Mouse (Mus musculus): ENCODE measurements around the gene Nrk. TPM values are rescaled to one million over a fixed set of nuclear protein-coding genes. Genes with fewer than 3 reads are reported as not detected.

The Nrk gene
- total and polyA plus RNA-seq, 3 experiments: 0.33 TPM; not detected in 2

- ATAC-seq (ENCODE audit: extremely low read depth, insufficient number of reproducible peaks, low FRiP score, poor library complexity, severe bottlenecking) (no peak), DNase-seq (ENCODE audit: low spot score) (no peak)
- Histone ChIP-seq H3K27me3 (ENCODE audit: insufficient read depth, low read length) (no peaks in the 10 kb centered on the region), H3K4me1 (ENCODE audit: insufficient read depth, low read depth, low read length) (no peaks in the 10 kb centered on the region), H3K36me3 (replicated peaks) (no peaks in the 10 kb centered on the region), H3K4me3 (ENCODE audit: low read depth, low read length) (no peak overlapping the region), H3K9me3 (replicated peaks) (no peaks in the 10 kb centered on the region)
- no peak for TF ChIP-seq CTCF (IDR thresholded peaks at IDR 0.05; ENCODE audit: low read depth, low read length)
These were observed 64.3 kb downstream of the Nrk start for GRCm38 (mm10) chrX:138978501-138978900.

GRCm38 (mm10) chrX:138979249-138979648 is 65.0 kb downstream of the Nrk start:
- Histone ChIP-seq H3K4me1 (ENCODE audit: insufficient read depth, low read depth, low read length) (no peaks in the 10 kb centered on the region), H3K36me3 (replicated peaks) (no peaks in the 10 kb centered on the region), H3K27me3 (ENCODE audit: insufficient read depth, low read length) (no peaks in the 10 kb centered on the region), H3K4me3 (ENCODE audit: low read depth, low read length) (no peak overlapping the region), H3K9me3 (replicated peaks) (no peaks in the 10 kb centered on the region)
- ATAC-seq (ENCODE audit: extremely low read depth, insufficient number of reproducible peaks, low FRiP score, poor library complexity, severe bottlenecking): no peak
- no peak for DNase-seq (ENCODE audit: low spot score)
- TF ChIP-seq TAL1 (conservative IDR thresholded peaks at IDR 0.05; ENCODE audit: low read depth, low read length) (no peak), CTCF (IDR thresholded peaks at IDR 0.05; ENCODE audit: low read depth, low read length) (no peak), GATA2 (IDR thresholded peaks at IDR 0.05; ENCODE audit: borderline replicate concordance, low read depth, low read length) (no peak), POLR2AphosphoS5 (IDR thresholded peaks at IDR 0.05; ENCODE audit: insufficient replicate concordance, low read depth, low read length) (no peak)

- DNase-seq (ENCODE audit: low spot score): no peak
- Histone ChIP-seq H3K27me3 (ENCODE audit: insufficient read depth, low read length) (no peaks in the 10 kb centered on the region), H3K4me3 (ENCODE audit: low read depth, low read length) (no peak overlapping the region), H3K4me1 (ENCODE audit: insufficient read depth, low read depth, low read length) (no peaks in the 10 kb centered on the region), H3K36me3 (replicated peaks) (no peaks in the 10 kb centered on the region), H3K9me3 (replicated peaks) (no peaks in the 10 kb centered on the region)
- no peak for ATAC-seq (ENCODE audit: extremely low read depth, insufficient number of reproducible peaks, low FRiP score, poor library complexity, severe bottlenecking)
- TF ChIP-seq CTCF (IDR thresholded peaks at IDR 0.05; ENCODE audit: low read depth, low read length): no peak
- no peak for TF ChIP-seq GATA1 (IDR thresholded peaks at IDR 0.05; ENCODE audit: borderline replicate concordance, low read length)
- no peak for TF ChIP-seq TAL1 (conservative IDR thresholded peaks at IDR 0.05; ENCODE audit: low read depth, low read length)
- TF ChIP-seq POLR2AphosphoS5 (IDR thresholded peaks at IDR 0.05; ENCODE audit: insufficient replicate concordance, low read depth, low read length): no peak
- no peak for TF ChIP-seq GATA2 (IDR thresholded peaks at IDR 0.05; ENCODE audit: borderline replicate concordance, low read depth, low read length)
These were observed 100.3 kb downstream of the Nrk start for GRCm38 (mm10) chrX:139014524-139014923.

- Histone ChIP-seq H3K36me3 (replicated peaks) (no peaks in the 10 kb centered on the region), H3K4me1 (ENCODE audit: insufficient read depth, low read depth, low read length) (no peaks in the 10 kb centered on the region), H3K4me3 (ENCODE audit: low read depth, low read length) (no peak overlapping the region), H3K27me3 (ENCODE audit: insufficient read depth, low read length) (no peaks in the 10 kb centered on the region), H3K9me3 (replicated peaks) (no peaks in the 10 kb centered on the region)
- DNase-seq (ENCODE audit: low spot score) (no peak), ATAC-seq (ENCODE audit: extremely low read depth, insufficient number of reproducible peaks, low FRiP score, poor library complexity, severe bottlenecking) (no peak)
- no peak for TF ChIP-seq GATA1 (IDR thresholded peaks at IDR 0.05; ENCODE audit: borderline replicate concordance, low read length)
- TF ChIP-seq POLR2AphosphoS5 (IDR thresholded peaks at IDR 0.05; ENCODE audit: insufficient replicate concordance, low read depth, low read length): no peak
- no peak for TF ChIP-seq TAL1 (conservative IDR thresholded peaks at IDR 0.05; ENCODE audit: low read depth, low read length)
- no peak for TF ChIP-seq GATA2 (IDR thresholded peaks at IDR 0.05; ENCODE audit: borderline replicate concordance, low read depth, low read length)
- TF ChIP-seq CTCF (IDR thresholded peaks at IDR 0.05; ENCODE audit: low read depth, low read length): no peak
These were observed 102.3 kb downstream of the Nrk start for GRCm38 (mm10) chrX:139016540-139016939.

- H3K27me3 ChIP-seq (ENCODE audit: insufficient read depth, low read length): no peaks in the 10 kb centered on the region
- H3K4me1 ChIP-seq (ENCODE audit: insufficient read depth, low read depth, low read length): no peaks in the 10 kb centered on the region
- no peak for TF ChIP-seq CTCF (IDR thresholded peaks at IDR 0.05; ENCODE audit: low read depth, low read length)
- TF ChIP-seq POLR2AphosphoS5 (IDR thresholded peaks at IDR 0.05; ENCODE audit: insufficient replicate concordance, low read depth, low read length): no peak
- no peak for TF ChIP-seq GATA2 (IDR thresholded peaks at IDR 0.05; ENCODE audit: borderline replicate concordance, low read depth, low read length)
- TF ChIP-seq GATA1 (IDR thresholded peaks at IDR 0.05; ENCODE audit: borderline replicate concordance, low read length): no peak
- no peak for TF ChIP-seq TAL1 (conservative IDR thresholded peaks at IDR 0.05; ENCODE audit: low read depth, low read length)
- H3K36me3 ChIP-seq (replicated peaks): no peaks in the 10 kb centered on the region
- no peaks in the 10 kb centered on the region for H3K9me3 ChIP-seq (replicated peaks)
- no peak overlapping the region for H3K4me3 ChIP-seq (ENCODE audit: low read depth, low read length)
- DNase-seq (ENCODE audit: low spot score) (no peak), ATAC-seq (ENCODE audit: extremely low read depth, insufficient number of reproducible peaks, low FRiP score, poor library complexity, severe bottlenecking) (no peak)
These were observed 112.4 kb downstream of the Nrk start for GRCm38 (mm10) chrX:139026532-139027097.

GRCm38 (mm10) chrX:139027296-139027695 is 113.1 kb downstream of the Nrk start:
- Histone ChIP-seq H3K36me3 (replicated peaks) (no peaks in the 10 kb centered on the region), H3K9me3 (replicated peaks) (no peaks in the 10 kb centered on the region), H3K27me3 (ENCODE audit: insufficient read depth, low read length) (no peaks in the 10 kb centered on the region), H3K4me1 (ENCODE audit: insufficient read depth, low read depth, low read length) (no peaks in the 10 kb centered on the region), H3K4me3 (ENCODE audit: low read depth, low read length) (no peak overlapping the region)
- no peak for DNase-seq (ENCODE audit: low spot score)
- TF ChIP-seq GATA1 (IDR thresholded peaks at IDR 0.05; ENCODE audit: borderline replicate concordance, low read length) (no peak), GATA2 (IDR thresholded peaks at IDR 0.05; ENCODE audit: borderline replicate concordance, low read depth, low read length) (no peak), POLR2AphosphoS5 (IDR thresholded peaks at IDR 0.05; ENCODE audit: insufficient replicate concordance, low read depth, low read length) (no peak), CTCF (IDR thresholded peaks at IDR 0.05; ENCODE audit: low read depth, low read length) (no peak), TAL1 (conservative IDR thresholded peaks at IDR 0.05; ENCODE audit: low read depth, low read length) (no peak)
- no peak for ATAC-seq (ENCODE audit: extremely low read depth, insufficient number of reproducible peaks, low FRiP score, poor library complexity, severe bottlenecking)

GRCm38 (mm10) chrX:139027909-139028308 is 113.7 kb downstream of the Nrk start:
- TF ChIP-seq GATA2 (IDR thresholded peaks at IDR 0.05; ENCODE audit: borderline replicate concordance, low read depth, low read length) (no peak), CTCF (IDR thresholded peaks at IDR 0.05; ENCODE audit: low read depth, low read length) (no peak), POLR2AphosphoS5 (IDR thresholded peaks at IDR 0.05; ENCODE audit: insufficient replicate concordance, low read depth, low read length) (no peak), TAL1 (conservative IDR thresholded peaks at IDR 0.05; ENCODE audit: low read depth, low read length) (no peak), GATA1 (IDR thresholded peaks at IDR 0.05; ENCODE audit: borderline replicate concordance, low read length) (no peak)
- no peak for ATAC-seq (ENCODE audit: extremely low read depth, insufficient number of reproducible peaks, low FRiP score, poor library complexity, severe bottlenecking)
- DNase-seq (ENCODE audit: low spot score): no peak

More at GRCm38 (mm10) chrX:139027909-139028308, 113.7 kb downstream of the Nrk start:
- Histone ChIP-seq H3K36me3 (replicated peaks) (no peaks in the 10 kb centered on the region), H3K4me1 (ENCODE audit: insufficient read depth, low read depth, low read length) (no peaks in the 10 kb centered on the region), H3K4me3 (ENCODE audit: low read depth, low read length) (no peak overlapping the region), H3K27me3 (ENCODE audit: insufficient read depth, low read length) (no peaks in the 10 kb centered on the region), H3K9me3 (replicated peaks) (no peaks in the 10 kb centered on the region)

Data from G1E (cell line).